ENCODE assay signal across 9 mouse cellular contexts in genomic region chr12:103348506-103348905, GRCm38 (mm10). TPM values are rescaled to one million over a fixed set of nuclear protein-coding genes. Genes with fewer than 3 reads are reported as not detected.
A peak's percentile ranks its signal among the peaks of the same experiment; 100 is the strongest.
DNase-seq lines count a peak whose midpoint lies in the region; ATAC-seq lines count a peak whose summit lies in the region.
"Had no signal": no experiment of that assay in that cellular context is flagged by ENCODE, and none has a peak within 500 bp of the region (broad histone marks: within the 10 kb centered on the region; RNA-seq: fewer than 3 reads in every experiment).

No protein-coding gene starts in this region.

- intact Hi-C loops in gastrocnemius, postnatal 36 days (cut with DNase I) = no loop called here

- H3K36me3 ChIP-seq in limb, embryonic 10.5 days = no peaks in the 10 kb centered on the region

- 12% methylated on average over 3 of the region's 3 CpGs for WGBS in limb, embryonic 10.5 days

- H3K27me3 ChIP-seq in limb, embryonic 10.5 days (ENCODE audit: low read depth, poor library complexity, severe bottlenecking) = no peaks in the 10 kb centered on the region

- ATAC-seq in activated CD4-positive, CD25-positive, alpha-beta regulatory T cell, adult 4 months = peak; percentile 64
- ATAC-seq in monocyte, adult 5-6 weeks (replicated peaks; ENCODE audit: insufficient number of reproducible peaks, low FRiP score, low TSS enrichment, poor library complexity, severe bottlenecking) = 0 out of 2 replicates have a peak, but pooled peaks have one; percentile 42

- H3K27ac ChIP-seq in limb, embryonic 10.5 days = no peak overlapping the region

- no peaks in the 10 kb centered on the region for H3K9me3 ChIP-seq in limb, embryonic 10.5 days (replicated peaks)

- H3K4me1 ChIP-seq in limb, embryonic 10.5 days = peaks cover 8% of the 10 kb centered on the region; the same call in 1 of the 2 replicates

- no peak overlapping the region for H3K4me3 ChIP-seq in limb, embryonic 10.5 days

- DNase-seq in 3T3-L1 (ENCODE audit: low read depth, low spot score) = peak; percentile 83
- DNase-seq in cerebellum, postnatal 4 days (ENCODE audit: low spot score in 2 of 2) = peak; percentile 79 to 86
- DNase-seq in gastrocnemius, postnatal 36 days = peak; percentile 55 to 69
- peak; percentile 75 to 85 for DNase-seq in kidney, adult 8-10 months
- DNase-seq in limb, embryonic 10.5 days (ENCODE audit: low spot score) = peak; percentile 86
- peak; percentile 75 to 92 for DNase-seq in spleen, postnatal 4 days (ENCODE audit: low spot score in 2 of 2)

RNA-seq across cellular contexts. Expression of gene Asb2, which starts 7.3 kb away (rescaled TPM):
- polyA plus RNA-seq in activated CD4-positive, CD25-positive, alpha-beta regulatory T cell, adult 4 months (2017; shearing (Covaris generic)) = 10 to 100 TPM; 14.2 to 37.7 TPM
- total RNA-seq in gastrocnemius, postnatal 36 days (2021) = 100 to 1,000 TPM; 344 to 526 TPM
- polyA plus RNA-seq in limb, embryonic 10.5 days (2016; fragmentation: Nextera tagmentation; extraction: Ambion mirVana) = 0.29 and 0.61 TPM in 2 replicates
- 0.96 to 4.0 TPM (median 1.2 TPM) in 3 replicates for total RNA-seq in monocyte, adult 5-6 weeks (2017)

RNA-seq across cellular contexts. Expression of gene Fam181a, which starts 37.7 kb away (rescaled TPM):
- polyA plus RNA-seq in activated CD4-positive, CD25-positive, alpha-beta regulatory T cell, adult 4 months (2017; shearing (Covaris generic)) = not detected
- total RNA-seq in gastrocnemius, postnatal 36 days (2021) = not detected
- not detected in 2 replicates for polyA plus RNA-seq in limb, embryonic 10.5 days (2016; fragmentation: Nextera tagmentation; extraction: Ambion mirVana)
- not detected in 3 replicates for total RNA-seq in monocyte, adult 5-6 weeks (2017)
- total RNA-seq: adrenal gland, postnatal 4 days had no signal

RNA-seq across cellular contexts. Expression of gene Otub2, which starts 40.0 kb away (rescaled TPM):
- 1 to 10 TPM; 1.7 TPM for polyA plus RNA-seq in activated CD4-positive, CD25-positive, alpha-beta regulatory T cell, adult 4 months (2017; shearing (Covaris generic))
- 1 to 10 TPM; 1.8 to 4.5 TPM for total RNA-seq in gastrocnemius, postnatal 36 days (2021)
- 8.3 and 10.0 TPM in 2 replicates for polyA plus RNA-seq in limb, embryonic 10.5 days (2016; fragmentation: Nextera tagmentation; extraction: Ambion mirVana)
- total RNA-seq in monocyte, adult 5-6 weeks (2017) = 0.68 to 2.0 TPM (median 1.5 TPM) in 3 replicates

RNA-seq across cellular contexts. Expression of gene 9330161L09Rik, which starts 59.1 kb away (rescaled TPM):
- 1 to 10 TPM in 1 of 2 experiments, not detected in 1; 1.1 TPM for polyA plus RNA-seq in activated CD4-positive, CD25-positive, alpha-beta regulatory T cell, adult 4 months (2017; shearing (Covaris generic))
- total RNA-seq in gastrocnemius, postnatal 36 days (2021) = under 1 TPM in 1 of 2 experiments, not detected in 1; 0.71 TPM
- 0.25 and 0.76 TPM in 2 replicates for polyA plus RNA-seq in limb, embryonic 10.5 days (2016; fragmentation: Nextera tagmentation; extraction: Ambion mirVana)
- total RNA-seq in monocyte, adult 5-6 weeks (2017) = 1.3 to 3.6 TPM (median 1.4 TPM) in 3 replicates

Comparison
In these comparisons a context has a peak if more than half of its experiments do, and no peak if none do; other contexts are left out.
1. RNA of gene Asb2, which starts 7.3 kb away (total RNA-seq): 344 to 526 TPM in gastrocnemius, postnatal 36 days; 0.96 to 4.0 TPM in monocyte, adult 5-6 weeks; every median in the first group is over 10 times any median in the second.
2. Peak in every context shown above with its lines, with median percentiles within 50 percentile points of each other: DNase-seq.